Mouse (Mus musculus): Measurements from ENCODE around the gene Galnt12.

The Galnt12 gene

DNA sequence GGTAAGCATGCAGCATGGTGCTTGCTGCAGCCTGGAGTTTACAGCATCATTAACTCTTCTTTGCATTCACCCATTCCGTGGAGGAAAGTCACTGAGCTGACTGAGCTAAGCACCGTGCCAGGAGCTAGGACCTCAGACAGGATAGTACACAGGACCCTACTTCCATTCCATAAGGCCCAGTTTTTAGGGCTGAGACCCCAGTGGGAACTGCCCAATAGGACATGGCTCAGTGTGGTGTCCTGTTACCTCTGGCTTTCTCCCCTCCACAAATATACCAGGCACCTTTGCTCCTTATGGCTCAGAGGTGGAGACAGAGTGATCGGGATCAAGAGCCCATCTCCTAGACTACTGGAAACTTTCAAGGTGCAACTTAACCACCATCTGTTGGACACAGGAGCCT lies 59.1 kb downstream of the Galnt12 start:
- no peak for DNase-seq (ENCODE audit: low read depth, low spot score)

DNA sequence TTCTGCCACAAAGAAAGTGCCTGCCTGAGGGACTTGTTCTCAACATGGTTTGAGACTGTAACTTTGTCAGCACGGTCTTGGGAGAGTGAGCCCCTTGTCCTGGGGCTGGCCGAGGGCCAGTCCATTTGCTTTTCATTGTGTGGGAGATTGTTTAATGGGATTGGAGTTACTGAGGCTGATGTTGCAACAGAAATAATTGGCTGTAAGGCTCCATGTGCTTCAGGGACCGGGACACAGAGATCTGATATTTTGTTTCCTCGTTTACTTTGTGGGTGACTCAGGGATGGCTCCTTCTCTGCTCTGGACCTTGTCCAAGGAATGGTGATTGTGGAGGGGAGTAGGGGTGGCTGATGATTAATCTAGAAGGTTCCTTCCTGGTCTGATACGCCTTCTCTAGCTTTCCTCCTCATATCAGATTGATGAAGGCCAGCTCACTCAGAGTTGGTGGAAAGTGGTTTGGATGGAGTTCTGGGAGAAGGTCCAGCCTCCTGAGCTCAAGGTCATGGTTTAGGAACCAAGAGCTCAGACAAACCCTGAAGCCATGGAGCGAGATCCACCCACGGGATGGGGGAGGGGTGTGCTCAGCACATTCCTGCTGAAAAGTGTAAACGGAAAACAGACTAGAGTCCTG lies 60.0 kb downstream of the Galnt12 start:
- DNase-seq (ENCODE audit: low read depth, low spot score): no peak

DNA sequence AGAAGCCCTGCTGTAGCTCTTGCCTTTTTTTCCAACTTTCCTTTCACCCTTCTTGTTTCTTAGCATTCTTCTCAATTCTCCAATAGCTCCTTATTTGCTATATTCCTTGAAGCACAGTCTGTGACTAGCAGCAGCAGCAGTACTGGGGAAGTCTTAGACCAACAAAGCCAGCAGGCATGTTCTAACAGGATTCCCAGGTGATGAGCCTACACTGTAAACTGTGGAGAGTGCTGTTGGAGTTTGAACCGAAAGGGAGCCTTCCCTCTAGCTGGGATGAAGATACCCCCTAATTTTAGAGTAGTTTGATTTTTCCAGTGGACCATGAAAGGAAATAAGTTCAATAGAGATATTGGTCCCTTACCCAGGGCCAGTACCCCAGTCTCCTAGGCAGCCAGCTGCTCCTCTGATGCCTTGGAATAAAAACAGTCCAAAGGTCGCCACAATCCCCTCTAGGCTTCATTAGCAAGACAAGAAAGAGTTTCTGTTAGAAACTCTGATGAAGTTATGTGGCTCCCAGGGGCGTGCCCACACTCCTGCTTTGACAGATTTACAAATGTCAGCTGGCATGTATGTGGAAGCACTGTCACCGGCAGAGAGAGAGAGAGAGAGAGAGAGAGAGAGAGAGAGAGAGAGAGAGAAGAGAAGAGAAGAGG lies 69.5 kb downstream of the Galnt12 start:
- DNase-seq (ENCODE audit: low read depth, low spot score): no peak

DNA sequence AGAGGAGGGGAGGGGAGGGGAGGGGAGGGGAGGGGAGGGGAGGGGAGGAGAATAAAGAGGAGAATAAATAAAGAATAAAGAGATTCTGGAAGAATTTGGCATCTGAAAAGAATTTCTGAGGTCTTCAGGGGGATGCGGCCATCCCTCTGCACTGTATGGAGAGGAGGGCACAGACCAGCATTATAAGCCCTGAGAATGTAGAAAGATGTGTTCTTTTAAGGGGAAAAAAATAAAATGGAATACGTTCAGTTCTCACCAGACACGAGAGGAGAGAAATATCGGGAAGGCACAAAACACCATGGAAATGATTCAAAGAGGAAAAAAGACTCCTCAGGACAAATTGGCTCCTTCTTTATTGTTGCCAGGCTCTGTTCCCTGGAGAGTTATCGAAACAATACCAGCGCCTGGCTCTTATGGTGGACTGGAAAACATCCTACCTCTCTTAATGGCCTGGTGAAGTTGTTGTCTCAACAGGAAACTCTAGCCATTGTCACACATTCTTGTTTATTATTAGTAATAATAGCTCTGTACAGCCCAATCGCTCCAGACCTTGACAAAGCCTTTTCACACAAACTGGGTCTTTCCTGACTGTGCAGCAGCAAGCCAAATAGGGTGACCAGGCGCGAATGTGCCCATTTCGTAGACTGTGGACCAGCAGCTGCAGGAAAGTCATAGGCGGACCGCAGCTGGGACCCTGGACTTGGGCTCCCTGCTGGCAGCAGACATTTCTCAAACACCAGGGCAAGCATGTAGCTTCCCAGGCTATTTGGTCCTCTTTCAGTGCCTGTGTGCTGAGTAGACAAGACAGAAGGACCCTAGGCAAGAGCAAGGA lies 70.3 kb downstream of the Galnt12 start:
- no peak for DNase-seq (ENCODE audit: low read depth, low spot score)

DNA sequence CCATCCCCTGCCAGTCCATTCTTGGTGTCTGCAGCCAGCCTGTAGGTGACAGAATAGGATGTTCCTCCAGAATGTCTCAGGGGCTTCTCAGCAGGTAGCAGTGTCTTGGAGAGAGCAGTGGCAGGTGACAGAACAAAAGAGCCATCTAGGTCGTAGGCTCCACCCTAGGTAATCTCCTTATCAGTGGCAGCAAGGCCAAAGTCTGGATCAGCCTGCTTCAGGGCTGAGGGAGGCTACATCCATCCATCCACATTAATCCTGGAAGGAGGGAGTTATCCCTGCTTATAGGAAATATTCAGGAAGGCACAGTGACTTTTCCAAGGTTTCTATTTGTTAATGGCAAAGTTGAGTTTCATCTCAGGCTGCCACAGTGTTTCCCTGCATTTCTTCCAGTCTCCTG lies 80.6 kb downstream of the Galnt12 start:
- DNase-seq (ENCODE audit: low read depth, low spot score): no peak
